Mouse (Mus musculus) midbrain, postnatal 0 days (tissue): ENCODE results near the gene Eva1c. TPM values are rescaled to one million over a fixed set of nuclear protein-coding genes. Genes with fewer than 3 reads are reported as not detected.

Source experiments
- ATAC-seq: fragments of 200-750 bp; cut with Nextera tagmentation; 2 replicates; pipeline ENCODE4 v1.8.0; 2017; ENCODE audit warnings: moderate number of reproducible peaks, mild to moderate bottlenecking, moderate TSS enrichment, moderate library complexity; ENCODE audit not compliant: low FRiP score
- DNase-seq: peaks from one replicate; pipeline ENCODE4 v3.0.0-alpha.2; 2015; ENCODE audit warnings: low spot score
- H3K27ac ChIP-seq: fragments of 300-500 bp; sonication (generic); 2 replicates; pipeline ENCODE4 v1.5.1; 2014; ENCODE audit warnings: low read depth, mild to moderate bottlenecking, low read length, mixed read lengths
- H3K27me3 ChIP-seq: fragments of 300-500 bp; sonication (generic); 2 replicates; pipeline ENCODE4 v1.6.1; 2014; ENCODE audit warnings: low read length, control low read depth, mixed read lengths; ENCODE audit not compliant: insufficient read depth
- H3K36me3 ChIP-seq: fragments of 300-500 bp; sonication (generic); 2 replicates; pipeline ENCODE4 v1.6.1; 2014; ENCODE audit warnings: low read length, control low read depth, mixed read lengths; ENCODE audit not compliant: insufficient read depth
- H3K4me1 ChIP-seq: fragments of 300-500 bp; sonication (generic); 2 replicates; pipeline ENCODE4 v1.6.1; 2014; ENCODE audit warnings: mild to moderate bottlenecking, control low read depth, antibody characterized with exemption, low read length, mixed read lengths; ENCODE audit not compliant: insufficient read depth
- H3K4me2 ChIP-seq: fragments of 300-500 bp; sonication (generic); 2 replicates; pipeline ENCODE4 v1.6.1; 2014; ENCODE audit warnings: low read depth, mild to moderate bottlenecking, low read length, mixed read lengths; ENCODE audit not compliant: poor library complexity, severe bottlenecking
- H3K4me3 ChIP-seq: fragments of 300-500 bp; sonication (generic); 2 replicates; pipeline ENCODE4 v1.5.1; 2014; ENCODE audit warnings: low read depth, mild to moderate bottlenecking, low read length, moderate library complexity
- H3K9ac ChIP-seq: fragments of 300-500 bp; sonication (generic); replicated peaks from 2 replicates; pipeline ENCODE4 v1.6.1; 2014; ENCODE audit warnings: mild to moderate bottlenecking, low read length, moderate library complexity, mixed read lengths; ENCODE audit not compliant: poor library complexity, severe bottlenecking
- H3K9me3 ChIP-seq: fragments of 300-500 bp; sonication (generic); 2 replicates; pipeline ENCODE4 v1.6.1; 2016; ENCODE audit warnings: low read length, control low read depth
- CTCF ChIP-seq: IDR thresholded peaks from 2 replicates; pipeline ENCODE4 v1.5.1; 2016; ENCODE audit warnings: antibody characterized with exemption, mild to moderate bottlenecking
- WGBS: fragments of 180-500 bp; shearing (Covaris S2); extraction: QIAGEN DNeasy Blood & Tissue Kit; methylation state at CpG from one replicate; pipeline ENCODE4 v1.1.7; 2014; 5-methylcytosine and 5-hydroxymethylcytosine counted together
- polyA plus RNA-seq: library from polyadenylated mRNA; unstranded; fragments of >200 nt; fragmentation: Nextera tagmentation; extraction: Ambion mirVana; gene quantifications from 2 replicates; pipeline ENCODE4 v1.2.1, GENCODE M21; 2015
- total RNA-seq: library from RNA; depleted of rRNA; stranded (reverse); fragments of >200 nt; gene quantifications from 2 replicates; pipeline ENCODE4 v1.2.3, GENCODE M21; 2014

Eva1c gene
- total and polyA plus RNA-seq, 2 experiments from 2014 or later, result 3.5 to 4.3 TPM

DNA sequence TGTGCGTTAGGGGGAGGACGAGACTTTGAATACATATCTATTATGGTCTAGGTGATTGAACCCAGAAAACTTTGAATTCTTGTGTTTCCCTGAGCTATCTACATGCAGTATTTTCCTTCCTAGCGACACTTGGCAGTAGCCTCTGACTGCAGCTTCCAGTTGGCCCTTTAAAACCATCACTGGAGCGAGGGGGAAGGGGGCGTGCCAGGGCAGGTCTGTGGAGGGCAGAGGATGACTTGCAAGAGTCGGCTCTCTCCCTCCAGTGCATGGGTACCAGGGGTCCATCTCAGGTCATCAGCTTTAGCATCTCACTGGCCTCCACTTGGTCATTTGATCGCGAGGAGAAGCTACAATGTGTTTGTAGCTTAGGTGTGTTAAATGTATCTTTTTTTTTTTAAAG lies 46.4 kb downstream of the Eva1c start:
- H3K27ac ChIP-seq, result no peak overlapping the region
- no peak for ATAC-seq
- H3K27me3 ChIP-seq, result no peaks in the 10 kb centered on the region
- no peak overlapping the region for H3K9ac ChIP-seq
- no peak for TF ChIP-seq CTCF
- WGBS, result 77% methylated on average over 8 of the region's 8 CpGs
- H3K36me3 ChIP-seq, result no peaks in the 10 kb centered on the region
- no peak overlapping the region for H3K4me3 ChIP-seq
- DNase-seq, result no peak
- H3K4me1 ChIP-seq, result no peaks in the 10 kb centered on the region
- no peaks in the 10 kb centered on the region for H3K9me3 ChIP-seq
- H3K4me2 ChIP-seq, result no peak overlapping the region

DNA sequence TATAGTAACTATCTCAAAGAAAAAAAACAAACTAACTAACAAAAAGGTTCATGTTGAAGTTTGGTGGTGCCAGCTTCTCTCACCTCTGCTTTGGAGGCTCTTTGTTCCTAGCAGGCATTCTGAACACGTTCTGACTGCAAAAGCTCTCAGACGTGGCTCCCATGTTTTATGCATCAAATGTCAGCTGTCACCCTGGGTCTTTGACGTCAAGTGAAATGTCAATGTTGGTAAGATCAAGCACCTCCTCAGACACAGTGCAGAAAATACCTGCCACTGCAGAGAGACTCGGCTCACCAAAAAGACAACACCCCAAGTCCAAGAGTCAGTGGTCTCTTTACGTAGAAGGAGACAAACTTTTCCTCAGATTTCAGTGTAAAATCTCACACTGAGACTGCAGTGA lies 48.0 kb downstream of the Eva1c start:
- Histone ChIP-seq H3K4me3 (no peak overlapping the region), H3K9ac (no peak overlapping the region), H3K27me3 (no peaks in the 10 kb centered on the region), H3K27ac (no peak overlapping the region), H3K4me1 (no peaks in the 10 kb centered on the region), H3K4me2 (no peak overlapping the region), H3K9me3 (no peaks in the 10 kb centered on the region), H3K36me3 (no peaks in the 10 kb centered on the region)
- ATAC-seq, result no peak
- no peak for DNase-seq
- no peak for TF ChIP-seq CTCF
- WGBS, result 35% methylated on average over 5 of the region's 5 CpGs

DNA sequence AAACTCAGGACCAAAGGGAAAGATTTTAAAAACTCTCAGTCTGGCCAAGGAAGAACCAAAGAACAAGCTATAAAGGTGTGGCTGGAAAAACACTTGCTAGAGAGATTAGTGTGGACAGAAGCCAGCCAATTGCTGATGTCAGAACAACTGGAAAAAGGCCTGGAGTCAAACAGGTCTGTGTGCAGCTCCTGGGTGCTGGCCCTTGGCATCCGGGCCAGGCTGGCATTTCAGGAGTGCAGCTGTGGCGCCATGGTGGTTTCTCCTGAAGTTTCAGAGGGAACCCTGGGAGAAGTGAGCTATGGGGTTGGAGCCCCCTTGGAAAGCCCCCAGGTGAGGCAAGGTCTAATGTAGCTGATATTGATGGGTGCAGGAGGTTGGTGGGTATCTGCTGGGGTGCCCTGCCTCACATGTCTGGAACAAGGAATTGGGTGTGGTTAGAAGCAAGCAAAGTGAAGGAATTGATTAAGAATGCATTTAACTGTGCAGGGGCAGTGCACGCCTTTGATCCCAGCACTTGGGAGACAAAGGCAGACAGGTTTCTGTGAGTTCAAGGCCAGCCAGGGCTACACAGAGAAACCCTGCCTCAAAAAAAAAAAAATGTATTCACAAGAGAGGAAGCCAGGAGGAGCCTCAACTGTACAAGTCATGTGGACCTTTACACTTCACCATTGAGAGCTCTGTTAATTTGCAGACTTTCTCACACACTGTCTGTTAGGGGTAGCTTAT lies 51.8 kb downstream of the Eva1c start:
- no peaks in the 10 kb centered on the region for H3K4me1 ChIP-seq
- DNase-seq, result no peak
- no peak for TF ChIP-seq CTCF
- 93% methylated on average over 3 of the region's 3 CpGs for WGBS
- ATAC-seq, result no peak
- H3K4me3 ChIP-seq, result no peak overlapping the region
- H3K4me2 ChIP-seq, result no peak overlapping the region
- H3K27ac ChIP-seq, result no peak overlapping the region
- H3K36me3 ChIP-seq, result no peaks in the 10 kb centered on the region
- no peak overlapping the region for H3K9ac ChIP-seq
- no peaks in the 10 kb centered on the region for H3K9me3 ChIP-seq
- no peaks in the 10 kb centered on the region for H3K27me3 ChIP-seq

DNA sequence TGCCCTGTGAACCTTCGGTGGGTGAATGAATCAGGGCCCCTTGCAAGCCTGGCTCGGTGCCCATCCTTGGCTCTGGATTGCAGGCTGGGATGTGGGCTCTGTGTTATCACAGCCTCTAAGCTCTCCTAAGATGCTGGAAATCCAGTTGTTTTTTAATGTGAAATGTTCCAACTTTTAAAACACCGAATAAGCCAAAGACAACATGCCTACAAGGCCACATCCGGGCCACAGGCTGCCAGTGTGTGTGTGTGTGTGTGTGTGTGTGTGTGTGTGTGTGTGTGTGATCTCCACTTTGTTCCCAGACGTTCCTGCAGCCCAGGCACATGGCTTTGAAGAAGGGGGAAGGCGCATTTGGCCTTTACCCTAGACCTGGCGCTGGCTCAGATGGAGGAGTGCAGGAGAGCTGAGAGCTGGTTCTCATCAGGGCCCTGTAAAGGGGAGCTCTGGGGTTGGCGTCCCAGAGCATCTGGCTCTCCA lies 56.0 kb downstream of the Eva1c start:
- Histone ChIP-seq H3K9ac (no peak overlapping the region), H3K27ac (no peak overlapping the region), H3K4me2 (no peak overlapping the region), H3K9me3 (no peaks in the 10 kb centered on the region), H3K36me3 (no peaks in the 10 kb centered on the region), H3K4me1 (no peaks in the 10 kb centered on the region), H3K4me3 (no peak overlapping the region), H3K27me3 (no peaks in the 10 kb centered on the region)
- TF ChIP-seq CTCF, result no peak
- WGBS, result 61% methylated on average over 8 of the region's 8 CpGs
- ATAC-seq (no peak), DNase-seq (no peak)

DNA sequence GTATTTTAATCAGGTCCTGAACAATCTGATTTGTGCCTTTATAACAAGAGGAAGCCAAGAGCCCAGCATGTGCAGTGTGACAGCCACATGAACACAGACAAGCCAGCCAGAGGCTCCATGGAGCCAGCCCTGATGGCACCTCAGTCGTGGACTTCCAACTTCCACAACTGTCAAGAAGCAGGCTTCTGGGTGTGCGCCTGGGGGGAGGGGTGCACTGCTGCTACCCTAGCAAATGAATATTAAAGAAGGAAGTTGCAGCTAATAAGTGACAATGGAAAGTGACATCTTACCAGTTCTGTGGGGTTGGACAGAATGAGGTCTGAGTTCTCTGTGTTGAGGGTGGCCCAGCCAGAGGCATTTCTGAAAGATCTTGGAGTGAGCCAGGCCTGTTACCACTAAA lies 58.8 kb downstream of the Eva1c start:
- no peaks in the 10 kb centered on the region for H3K4me1 ChIP-seq
- no peaks in the 10 kb centered on the region for H3K9me3 ChIP-seq
- WGBS, result 69% methylated on average over 2 of the region's 2 CpGs
- no peak for TF ChIP-seq CTCF
- no peak overlapping the region for H3K4me3 ChIP-seq
- DNase-seq (no peak), ATAC-seq (no peak)
- H3K36me3 ChIP-seq, result no peaks in the 10 kb centered on the region
- no peak overlapping the region for H3K9ac ChIP-seq
- no peak overlapping the region for H3K27ac ChIP-seq
- H3K4me2 ChIP-seq, result no peak overlapping the region
- no peaks in the 10 kb centered on the region for H3K27me3 ChIP-seq

DNA sequence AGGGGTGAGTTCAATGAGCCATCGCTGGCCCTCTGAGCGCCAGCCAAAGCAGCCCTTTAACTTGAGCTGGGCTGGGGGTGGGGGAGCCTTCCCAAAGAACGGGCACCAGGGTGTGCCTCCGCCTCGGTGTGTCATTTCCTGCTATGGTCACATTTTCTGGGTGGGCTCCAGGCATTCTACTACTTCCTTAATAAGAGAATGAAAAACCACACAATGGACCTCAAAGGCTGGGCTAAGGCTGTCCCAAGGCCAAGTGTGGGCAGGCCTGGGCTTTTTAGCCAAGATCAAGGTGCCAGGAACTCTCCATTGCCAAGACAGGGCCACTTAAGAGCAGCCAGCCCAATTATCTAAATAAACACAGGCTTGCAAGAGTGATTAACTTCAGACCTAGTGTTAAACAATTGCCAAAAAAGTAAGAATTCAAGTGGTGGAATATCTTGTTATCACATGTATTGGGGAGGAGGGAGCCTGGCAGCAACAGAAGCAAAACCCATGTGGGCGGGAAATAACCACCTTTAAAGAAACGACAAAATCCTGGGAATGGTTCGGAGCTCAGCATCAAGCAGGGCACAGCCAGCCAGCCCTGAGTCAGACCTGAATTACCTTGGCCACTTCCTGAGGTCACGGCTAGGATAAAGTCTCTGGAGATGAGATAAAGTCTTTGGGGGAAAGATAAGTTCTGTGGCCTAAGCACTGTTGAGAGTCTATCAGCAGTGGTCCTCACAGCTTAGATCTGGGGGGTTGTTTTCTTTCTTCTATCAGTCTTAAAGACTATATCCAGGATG lies 59.5 kb downstream of the Eva1c start:
- Histone ChIP-seq H3K9me3 (no peaks in the 10 kb centered on the region), H3K4me1 (no peaks in the 10 kb centered on the region), H3K9ac (no peak overlapping the region), H3K36me3 (no peaks in the 10 kb centered on the region), H3K4me2 (no peak overlapping the region), H3K27me3 (no peaks in the 10 kb centered on the region), H3K4me3 (no peak overlapping the region), H3K27ac (no peak overlapping the region)
- no peak for TF ChIP-seq CTCF
- ATAC-seq (no peak), DNase-seq (no peak)
- 71% methylated on average over 9 of the region's 9 CpGs for WGBS
